10 mouse cellular contexts compared by ENCODE assay signal in the genomic region with DNA sequence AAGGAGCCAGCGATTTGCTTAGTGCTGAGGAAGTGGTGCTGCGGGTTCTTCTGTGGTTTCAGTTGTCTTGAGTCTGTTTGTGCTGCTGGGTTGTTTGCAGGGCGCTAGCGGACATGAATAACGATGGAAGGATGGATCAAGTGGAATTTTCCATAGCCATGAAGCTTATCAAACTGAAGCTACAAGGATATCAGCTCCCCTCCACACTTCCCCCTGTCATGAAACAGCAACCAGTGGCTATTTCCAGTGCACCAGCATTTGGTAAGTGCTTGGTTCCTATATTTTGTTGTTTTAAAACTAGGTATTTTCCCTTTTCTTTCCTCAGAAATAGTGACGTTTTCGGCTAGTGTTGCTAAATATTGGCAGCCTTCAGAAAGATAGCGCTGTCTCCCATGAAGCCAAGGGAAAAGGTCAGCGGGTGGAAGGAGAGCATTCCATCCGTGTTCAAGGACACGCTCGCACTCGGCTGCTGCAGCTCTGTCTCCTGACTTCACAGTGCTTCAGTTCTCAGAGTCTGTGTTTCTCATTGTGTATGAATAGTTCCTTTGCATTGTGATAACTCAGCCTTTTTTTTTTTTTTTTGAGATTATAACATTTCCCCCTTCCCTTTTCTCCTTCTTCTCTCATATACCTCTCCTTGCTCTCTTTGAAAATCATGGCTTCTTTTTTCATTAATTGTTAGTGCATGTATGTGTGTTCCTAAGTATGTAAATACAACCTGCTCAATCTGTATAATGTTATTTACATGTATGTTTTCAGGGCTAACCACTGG.
DNase-seq lines count a peak whose midpoint lies in the region; ATAC-seq and TF ChIP-seq lines count a peak whose summit lies in the region.
"Had no signal": no experiment of that assay in that cellular context is flagged by ENCODE, and none has a peak within 500 bp of the region (broad histone marks: within the 10 kb centered on the region; RNA-seq: fewer than 3 reads in every experiment).

No protein-coding gene starts in this region.

- H3K9ac ChIP-seq in CH12.LX (ENCODE audit: insufficient read depth, low read depth): no peak overlapping the region
- H3K9ac ChIP-seq in liver, embryonic 16.5 days (ENCODE audit: low read depth, low read length): no peak overlapping the region
- H3K9ac ChIP-seq in hindbrain, postnatal 0 days (replicated peaks; ENCODE audit: low read length): no peak overlapping the region
- H3K9ac ChIP-seq: forebrain, embryonic 13.5 days; limb, embryonic 13.5 days; stomach, embryonic 15.5 days had no signal

- H3K79me2 ChIP-seq in CH12.LX (replicated peaks; ENCODE audit: control insufficient read depth, extremely low read depth, insufficient read depth, poor library complexity, severe bottlenecking): no peaks in the 10 kb centered on the region

- H3K4me3 ChIP-seq in CH12.LX (replicated peaks in 1 of 3; ENCODE audit: low read depth in 2 of 3, low read length in 2 of 3, poor library complexity in 1 of 3): no peak overlapping the region
- no peak overlapping the region for H3K4me3 ChIP-seq in heart, embryonic 10.5 days
- no peak overlapping the region for H3K4me3 ChIP-seq in liver, embryonic 16.5 days (ENCODE audit: low read depth, low read length)
- H3K4me3 ChIP-seq in hindbrain, postnatal 0 days (ENCODE audit: low read length): no peak overlapping the region
- H3K4me3 ChIP-seq: forebrain, embryonic 13.5 days; limb, embryonic 13.5 days; stomach, embryonic 15.5 days had no signal

- TF ChIP-seq POLR2A in CH12.LX (IDR thresholded peaks at IDR 0.05; ENCODE audit: low read depth, low read length): no peak

- peak; percentile 62 for DNase-seq in CH12.LX (ENCODE audit: extremely low read depth)
- peak; percentile 36 for DNase-seq in T-cell, adult 2 months (ENCODE audit: low spot score)
- DNase-seq in heart, embryonic 10.5 days (ENCODE audit: low spot score): no peak
- no peak for DNase-seq in right cerebral cortex, postnatal 10 days (ENCODE audit: low spot score in 2 of 2)
- no peak for DNase-seq in hindbrain, postnatal 0 days (ENCODE audit: low spot score)

- H3K27ac ChIP-seq in CH12.LX (ENCODE audit: insufficient read depth, low read depth): no peak overlapping the region
- H3K27ac ChIP-seq in heart, embryonic 10.5 days: peak overlapping the region; percentile 67
- peak overlapping the region; percentile 5; the same call in 1 of the 2 replicates for H3K27ac ChIP-seq in liver, embryonic 16.5 days (ENCODE audit: low read length)
- H3K27ac ChIP-seq in hindbrain, postnatal 0 days: no peak overlapping the region
- H3K27ac ChIP-seq: forebrain, embryonic 13.5 days; limb, embryonic 13.5 days; stomach, embryonic 15.5 days had no signal

- 56% methylated on average over 13 of the region's 13 CpGs for WGBS in heart, embryonic 10.5 days
- 16% methylated on average over 13 of the region's 13 CpGs for whole genome bisulfite sequencing in liver, embryonic 16.5 days (ENCODE audit: insufficient replicate concordance)
- WGBS in hindbrain, postnatal 0 days: 89% methylated on average over 13 of the region's 13 CpGs

- no peaks in the 10 kb centered on the region for H3K27me3 ChIP-seq in CH12.LX (replicated peaks)
- no peaks in the 10 kb centered on the region for H3K27me3 ChIP-seq in heart, embryonic 10.5 days (ENCODE audit: insufficient read depth, poor library complexity, severe bottlenecking)
- H3K27me3 ChIP-seq in liver, embryonic 16.5 days (ENCODE audit: control insufficient read depth, insufficient read depth, low read depth, low read length): peaks cover 4% of the 10 kb centered on the region; the same call in 1 of the 2 replicates
- H3K27me3 ChIP-seq in hindbrain, postnatal 0 days (ENCODE audit: insufficient read depth, low read length): no peaks in the 10 kb centered on the region
- H3K27me3 ChIP-seq: forebrain, embryonic 13.5 days; limb, embryonic 13.5 days; stomach, embryonic 15.5 days had no signal

- peak; percentile 53; the same call in 1 of the 2 replicates for TF ChIP-seq EP300 in CH12.LX (IDR thresholded peaks at IDR 0.05; ENCODE audit: low read length)

- H3K4me2 ChIP-seq in CH12.LX (ENCODE audit: insufficient read depth, low read depth, poor library complexity, severe bottlenecking): peak overlapping the region; percentile 39
- 0 out of 2 replicates have a peak overlapping the region, but pooled peaks have one; percentile 24 for H3K4me2 ChIP-seq in liver, embryonic 16.5 days (ENCODE audit: low read depth, low read length)
- no peak overlapping the region for H3K4me2 ChIP-seq in hindbrain, postnatal 0 days (ENCODE audit: low read depth, low read length)
- H3K4me2 ChIP-seq: forebrain, embryonic 13.5 days; limb, embryonic 13.5 days; stomach, embryonic 15.5 days had no signal

- H3K4me1 ChIP-seq in CH12.LX (ENCODE audit: control insufficient read depth in 1 of 2, insufficient read depth in 2 of 2): peaks cover 36 to 45% of the 10 kb centered on the region in 2 experiments
- H3K4me1 ChIP-seq in heart, embryonic 10.5 days: peaks cover 43% of the 10 kb centered on the region
- H3K4me1 ChIP-seq in liver, embryonic 16.5 days (ENCODE audit: control insufficient read depth, low read depth, low read length): peaks cover 17% of the 10 kb centered on the region
- H3K4me1 ChIP-seq in hindbrain, postnatal 0 days (ENCODE audit: insufficient read depth, low read length): no peaks in the 10 kb centered on the region
- H3K4me1 ChIP-seq: forebrain, embryonic 13.5 days; stomach, embryonic 15.5 days had no signal

- H3K36me3 ChIP-seq in CH12.LX (replicated peaks in 1 of 2; ENCODE audit: control insufficient read depth in 1 of 2, insufficient read depth in 1 of 2, low read length in 1 of 2): peaks cover 19 to 51% of the 10 kb centered on the region in 2 experiments
- peaks cover 32% of the 10 kb centered on the region for H3K36me3 ChIP-seq in heart, embryonic 10.5 days
- no peaks in the 10 kb centered on the region for H3K36me3 ChIP-seq in liver, embryonic 16.5 days (ENCODE audit: control insufficient read depth, insufficient read depth)
- H3K36me3 ChIP-seq in hindbrain, postnatal 0 days (ENCODE audit: insufficient read depth, low read length): peaks cover 4% of the 10 kb centered on the region; the same call in 1 of the 2 replicates
- H3K36me3 ChIP-seq: stomach, embryonic 15.5 days had no signal

- in situ Hi-C loops in CH12.LX (cut with MboI; ENCODE audit: low pct_ligation_motif_present, low pct_unique_long_range_greater_than_20kb, low sequenced_read_pairs): no loop called here

- no peak for TF ChIP-seq CTCF in CH12.LX (conservative IDR thresholded peaks at IDR 0.05 in 1 of 2, IDR thresholded peaks at IDR 0.05 in 1 of 2; ENCODE audit: low read depth in 2 of 2, low read length in 2 of 2)
- TF ChIP-seq CTCF in hindbrain, postnatal 0 days (IDR thresholded peaks at IDR 0.05; ENCODE audit: low read depth): no peak

- no peaks in the 10 kb centered on the region for H3K9me3 ChIP-seq in CH12.LX (replicated peaks; ENCODE audit: low read length)
- no peaks in the 10 kb centered on the region for H3K9me3 ChIP-seq in heart, embryonic 10.5 days
- H3K9me3 ChIP-seq in liver, embryonic 16.5 days (replicated peaks; ENCODE audit: control insufficient read depth, low read length): no peaks in the 10 kb centered on the region
- no peaks in the 10 kb centered on the region for H3K9me3 ChIP-seq in hindbrain, postnatal 0 days (ENCODE audit: low read length)
- H3K9me3 ChIP-seq: forebrain, embryonic 13.5 days; limb, embryonic 13.5 days; stomach, embryonic 15.5 days had no signal

- ATAC-seq in liver, embryonic 16.5 days (ENCODE audit: low read depth): no peak
- no peak for ATAC-seq in erythroblast, adult 5-6 weeks (replicated peaks; ENCODE audit: low FRiP score, poor library complexity, severe bottlenecking)
- ATAC-seq in hindbrain, postnatal 0 days: no peak
- ATAC-seq: forebrain, embryonic 13.5 days had no signal

- dilution Hi-C loops in CH12.LX (cut with MboI; ENCODE audit: extremely low pct_ligation_motif_present, extremely low pct_unique_long_range_greater_than_20kb, low sequenced_read_pairs): no loop called here

- TF ChIP-seq RAD21 in CH12.LX (IDR thresholded peaks at IDR 0.05; ENCODE audit: low read depth, low read length): no peak

TF ChIP-seq in CH12.LX, 34 proteins besides CTCF, POLR2A, EP300 and RAD21 (continues in another document):
- TF ChIP-seq SIN3A (IDR thresholded peaks at IDR 0.05; ENCODE audit: low read length) (peak; percentile 40; the same call in 1 of the 2 replicates), TCF12 (IDR thresholded peaks at IDR 0.05; ENCODE audit: low read depth, low read length) (peak; percentile 62; the same call in 1 of the 2 replicates), USF2 (conservative IDR thresholded peaks at IDR 0.05; ENCODE audit: low read depth, low read length) (no peak), GABPA (IDR thresholded peaks at IDR 0.05; ENCODE audit: insufficient replicate concordance, low read depth, low read length) (no peak), RCOR1 (conservative IDR thresholded peaks at IDR 0.05; ENCODE audit: low read depth, low read length) (peak; percentile 80; the same call in 1 of the 2 replicates), MEF2A (IDR thresholded peaks at IDR 0.05; ENCODE audit: borderline replicate concordance, low read depth, low read length) (peak; percentile 72), ZMIZ1 (IDR thresholded peaks at IDR 0.05; ENCODE audit: low read depth, low read length) (no peak), E2F4 (IDR thresholded peaks at IDR 0.05; ENCODE audit: insufficient replicate concordance, low read depth, low read length) (peak; percentile 74; the same call in 1 of the 2 replicates), ZKSCAN1 (IDR thresholded peaks at IDR 0.05; ENCODE audit: borderline replicate concordance, low read depth, low read length) (no peak), PAX5 (IDR thresholded peaks at IDR 0.05; ENCODE audit: low read length) (no peak), TBP (conservative IDR thresholded peaks at IDR 0.05; ENCODE audit: low read depth, low read length) (no peak), USF1 (IDR thresholded peaks at IDR 0.05; ENCODE audit: low read depth, low read length) (no peak), ZC3H11A (IDR thresholded peaks at IDR 0.05; ENCODE audit: low read depth, low read length) (no peak), SMC3 (IDR thresholded peaks at IDR 0.05; ENCODE audit: low read depth, low read length) (peak; percentile 21), JUND (conservative IDR thresholded peaks at IDR 0.05; ENCODE audit: low read depth, low read length) (peak; percentile 48; the same call in 1 of the 2 replicates), POLR2AphosphoS2 (IDR thresholded peaks at IDR 0.05; ENCODE audit: low read depth, low read length) (no peak), ETS1 (conservative IDR thresholded peaks at IDR 0.05; ENCODE audit: low read depth, low read length) (peak; percentile 43; the same call in 1 of the 2 replicates), IRF4 (IDR thresholded peaks at IDR 0.05; ENCODE audit: low read depth, low read length) (peak; percentile 74), MAX (IDR thresholded peaks at IDR 0.05; ENCODE audit: low read length) (0 out of 2 replicates have a peak, but pooled peaks have one; percentile 21), NRF1 (IDR thresholded peaks at IDR 0.05; ENCODE audit: low read depth, low read length) (no peak), MAZ (IDR thresholded peaks at IDR 0.05; ENCODE audit: low read depth, low read length) (no peak)

Comparison
In these comparisons a context has a peak if more than half of its experiments do, and no peak if none do; other contexts are left out.
1. DNase-seq: peak in CH12.LX (single experiment) and T-cell, adult 2 months (single experiment); none in heart, embryonic 10.5 days (single experiment), right cerebral cortex, postnatal 10 days (0 of 2) and hindbrain, postnatal 0 days (single experiment).
2. H3K27ac ChIP-seq: peak in heart, embryonic 10.5 days (single experiment) and liver, embryonic 16.5 days (single experiment); none in CH12.LX (single experiment) and hindbrain, postnatal 0 days (single experiment).